Mouse (Mus musculus) lung, embryonic 15.5 days (tissue): ENCODE measurements around the gene Ptpn13. TPM values are rescaled to one million over a fixed set of nuclear protein-coding genes. Genes with fewer than 3 reads are reported as not detected.
A peak's percentile ranks its signal among the peaks of the same experiment; 100 is the strongest.

ENCODE experiments used
- ATAC-seq: fragments of 200-750 bp; cut with Nextera tagmentation; 2 replicates; pipeline ENCODE4 v1.8.0; 2017; ENCODE audit warnings: moderate number of reproducible peaks, borderline replicate concordance; ENCODE audit not compliant: low FRiP score, low TSS enrichment; ENCODE audit errors: extremely low read depth
- H3K27ac ChIP-seq: fragments of 300-500 bp; sonication (generic); 2 replicates; pipeline ENCODE4 v1.5.1; 2015; ENCODE audit warnings: moderate library complexity, mild to moderate bottlenecking, inconsistent platforms
- H3K27me3 ChIP-seq: fragments of 300-500 bp; sonication (generic); 2 replicates; pipeline ENCODE4 v1.6.1; 2015; ENCODE audit warnings: inconsistent platforms
- H3K36me3 ChIP-seq: fragments of 300-500 bp; sonication (generic); 2 replicates; pipeline ENCODE4 v1.6.1; 2015; ENCODE audit warnings: inconsistent platforms
- H3K4me1 ChIP-seq: fragments of 300-500 bp; sonication (generic); 2 replicates; pipeline ENCODE4 v1.6.1; 2015; ENCODE audit warnings: inconsistent platforms
- H3K4me2 ChIP-seq: fragments of 300-500 bp; sonication (generic); 2 replicates; pipeline ENCODE4 v1.6.1; 2015; ENCODE audit warnings: inconsistent platforms, mild to moderate bottlenecking, moderate library complexity
- H3K4me3 ChIP-seq: fragments of 300-500 bp; sonication (generic); 2 replicates; pipeline ENCODE4 v1.5.1; 2015; ENCODE audit warnings: mild to moderate bottlenecking, inconsistent platforms
- H3K9ac ChIP-seq: fragments of 300-500 bp; sonication (generic); 2 replicates; pipeline ENCODE4 v1.6.1; 2015; ENCODE audit warnings: inconsistent platforms
- H3K9me3 ChIP-seq: fragments of 300-500 bp; sonication (generic); 2 replicates; pipeline ENCODE4 v1.6.1; 2016; ENCODE audit warnings: inconsistent platforms
- WGBS: fragments of 180-500 bp; shearing (Covaris S2); methylation state at CpG from one replicate; pipeline ENCODE4 v1.1.7; 2015; 5-methylcytosine and 5-hydroxymethylcytosine counted together
- polyA plus RNA-seq: library from polyadenylated mRNA; unstranded; fragments of >200 nt; fragmentation: Nextera tagmentation; extraction: Ambion mirVana; gene quantifications from 2 replicates; pipeline ENCODE4 v1.2.1, GENCODE M21; 2015

Ptpn13 gene
- polyA plus RNA-seq, 1 experiment from 2014 or later = 14.0 TPM

DNA sequence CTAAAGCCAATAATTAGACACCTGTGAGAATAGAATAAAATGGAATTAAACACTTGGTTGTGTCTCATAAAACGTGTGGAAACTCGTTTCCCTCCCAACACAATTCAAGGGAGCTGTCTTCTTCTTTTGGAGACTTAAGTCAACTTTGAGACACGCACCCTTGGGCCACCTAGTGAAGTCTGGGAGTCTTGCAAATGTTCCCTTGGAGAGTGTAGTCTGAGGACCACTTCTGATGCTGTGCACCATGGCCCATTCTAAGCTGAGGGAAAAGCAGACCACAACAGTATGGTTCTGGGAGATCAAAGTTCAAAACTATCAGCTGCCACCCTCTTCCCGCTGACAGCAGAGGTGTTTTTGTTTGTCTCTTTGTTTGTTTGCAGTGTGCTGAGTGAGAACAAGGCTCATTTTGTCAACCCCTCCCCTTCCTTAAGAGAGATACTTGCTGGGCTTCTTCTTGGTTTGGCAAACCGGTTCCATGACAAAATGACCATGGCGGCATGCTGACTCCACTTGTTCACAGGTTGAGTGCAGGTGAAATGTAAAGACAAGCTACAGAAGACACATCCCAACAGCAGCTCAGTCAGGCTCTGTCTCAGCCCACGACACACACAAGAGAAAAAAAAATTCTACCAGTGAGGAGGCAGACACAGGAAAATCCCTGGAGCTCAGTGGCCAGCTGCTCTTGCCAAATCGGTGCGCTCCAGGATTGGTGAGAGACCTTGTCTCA, 205.0 kb downstream of the Ptpn13 start:
- Histone ChIP-seq H3K36me3 (no peaks in the 10 kb centered on the region), H3K9ac (no peak overlapping the region), H3K4me2 (no peak overlapping the region), H3K27ac (peak overlapping the region; percentile 90), H3K27me3 (no peaks in the 10 kb centered on the region), H3K4me1 (peaks cover 19% of the 10 kb centered on the region), H3K9me3 (no peaks in the 10 kb centered on the region), H3K4me3 (no peak overlapping the region)
- 54% methylated on average over 9 of the region's 9 CpGs for WGBS
- ATAC-seq = peak; percentile 55; the same call in 1 of the 2 replicates

DNA sequence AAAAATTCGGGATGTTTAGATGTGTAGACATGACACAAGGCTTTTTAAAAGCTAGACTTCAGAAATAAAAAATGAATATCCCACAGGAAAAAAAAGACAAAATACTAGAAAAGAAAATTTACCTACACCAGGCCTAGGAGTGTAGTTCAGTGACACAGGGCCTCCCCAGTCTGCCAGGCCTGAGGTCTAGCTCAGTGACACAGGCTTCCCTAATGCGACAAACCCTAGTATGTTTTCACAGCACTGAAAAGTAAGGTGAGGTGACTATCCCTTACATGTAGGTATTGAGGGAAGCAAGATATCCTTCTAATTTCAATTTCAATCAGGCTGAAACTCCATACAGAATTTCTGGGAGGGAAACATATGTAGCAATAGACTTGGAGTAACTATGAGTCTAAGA, 212.2 kb downstream of the Ptpn13 start:
- no peaks in the 10 kb centered on the region for H3K36me3 ChIP-seq
- no peak overlapping the region for H3K9ac ChIP-seq
- no peak for ATAC-seq
- H3K27ac ChIP-seq = no peak overlapping the region
- no peak overlapping the region for H3K4me3 ChIP-seq
- H3K9me3 ChIP-seq = no peaks in the 10 kb centered on the region
- 69% methylated on average over 2 of the region's 2 CpGs for WGBS
- no peaks in the 10 kb centered on the region for H3K27me3 ChIP-seq
- no peaks in the 10 kb centered on the region for H3K4me1 ChIP-seq
- H3K4me2 ChIP-seq = no peak overlapping the region

DNA sequence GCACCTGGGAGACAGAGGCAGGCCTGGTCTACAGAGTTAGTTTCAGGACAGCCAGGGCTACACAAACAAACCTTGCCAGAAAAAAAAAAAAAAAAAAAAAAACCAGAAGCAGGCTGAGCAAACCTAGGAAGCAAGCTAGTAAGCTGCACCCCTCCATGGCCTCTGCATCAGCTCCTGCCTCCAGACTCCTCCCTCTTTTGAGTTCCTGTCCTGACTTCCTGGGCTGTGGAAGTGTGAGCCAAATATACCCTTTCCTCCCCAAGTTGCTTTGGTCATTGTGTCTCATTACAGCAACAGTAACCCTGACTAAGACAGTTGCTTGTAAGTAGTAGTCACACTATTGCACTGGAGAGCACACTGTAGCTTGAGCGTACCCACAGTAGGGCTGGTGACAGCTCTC, 219.2 kb downstream of the Ptpn13 start:
- Histone ChIP-seq H3K36me3 (no peaks in the 10 kb centered on the region), H3K27ac (no peak overlapping the region), H3K9me3 (no peaks in the 10 kb centered on the region), H3K4me3 (no peak overlapping the region), H3K9ac (no peak overlapping the region), H3K27me3 (no peaks in the 10 kb centered on the region), H3K4me1 (no peaks in the 10 kb centered on the region), H3K4me2 (no peak overlapping the region)
- WGBS = 94% methylated on average over 1 of the region's 1 CpGs
- ATAC-seq = no peak

DNA sequence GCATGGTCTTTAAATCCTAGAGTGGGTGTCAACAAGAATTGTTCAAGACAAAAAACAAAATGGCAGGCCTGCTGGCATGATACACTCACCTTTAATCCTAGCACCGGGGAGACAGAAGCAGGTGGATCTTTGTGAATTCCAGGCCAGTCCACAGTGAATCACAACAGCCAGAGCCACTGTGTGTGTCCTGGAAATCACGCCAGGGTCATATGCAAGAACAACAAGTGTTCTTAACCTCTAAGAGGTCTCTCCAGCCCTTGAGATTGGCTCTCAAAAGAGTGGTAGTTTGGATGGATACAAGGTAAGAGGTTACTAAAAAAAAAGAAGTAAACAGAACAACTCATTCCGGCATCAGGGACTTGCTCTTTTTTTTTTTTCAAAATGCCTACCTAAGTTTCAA, 222.3 kb downstream of the Ptpn13 start:
- H3K4me1 ChIP-seq = no peaks in the 10 kb centered on the region
- H3K27me3 ChIP-seq = no peaks in the 10 kb centered on the region
- H3K4me2 ChIP-seq = no peak overlapping the region
- no peak overlapping the region for H3K27ac ChIP-seq
- no peaks in the 10 kb centered on the region for H3K9me3 ChIP-seq
- no peaks in the 10 kb centered on the region for H3K36me3 ChIP-seq
- H3K4me3 ChIP-seq = no peak overlapping the region
- WGBS = 71% methylated on average over 3 of the region's 3 CpGs
- H3K9ac ChIP-seq = no peak overlapping the region
- ATAC-seq = no peak

Other genes starting within 250 kb of the Ptpn13 start
- gene Mapk10, start 213.9 kb upstream of the Ptpn13 start, polyA plus RNA-seq = 0.70 and 2.9 TPM in 2 replicates
- gene Slc10a6, start 204.2 kb downstream of the Ptpn13 start, polyA plus RNA-seq = 1.3 and 1.5 TPM in 2 replicates
- gene 1700016H13Rik, start 230.8 kb downstream of the Ptpn13 start, polyA plus RNA-seq = 0.39 and 0.51 TPM in 2 replicates